Mouse (Mus musculus) thymus, adult 18-20 months (tissue): ENCODE measurements around the gene Trmt1.
"Not testable (repeated sequence)": the region's sequence is repeated elsewhere in the genome, so short reads cannot be mapped to it uniquely, and the experiment has no call there.

Source experiments
- DNase-seq, 2 experiments: peaks; one replicate each; pipeline ENCODE4 v3.0.0; 2022; ENCODE audit warnings: mixed read lengths in 2 of 2

Gene Trmt1

GRCm38 (mm10) chr8:84659936-84660818 is 25.9 kb upstream of the Trmt1 start:
- DNase-seq: peak; percentile 70 to 81

GRCm38 (mm10) chr8:84660819-84661457 is 25.2 kb upstream of the Trmt1 start:
- DNase-seq: peak in 1 of 2 experiments; percentile 45

GRCm38 (mm10) chr8:84661458-84661871 is 24.6 kb upstream of the Trmt1 start:
- peak; percentile 73 to 84 for DNase-seq

DNA sequence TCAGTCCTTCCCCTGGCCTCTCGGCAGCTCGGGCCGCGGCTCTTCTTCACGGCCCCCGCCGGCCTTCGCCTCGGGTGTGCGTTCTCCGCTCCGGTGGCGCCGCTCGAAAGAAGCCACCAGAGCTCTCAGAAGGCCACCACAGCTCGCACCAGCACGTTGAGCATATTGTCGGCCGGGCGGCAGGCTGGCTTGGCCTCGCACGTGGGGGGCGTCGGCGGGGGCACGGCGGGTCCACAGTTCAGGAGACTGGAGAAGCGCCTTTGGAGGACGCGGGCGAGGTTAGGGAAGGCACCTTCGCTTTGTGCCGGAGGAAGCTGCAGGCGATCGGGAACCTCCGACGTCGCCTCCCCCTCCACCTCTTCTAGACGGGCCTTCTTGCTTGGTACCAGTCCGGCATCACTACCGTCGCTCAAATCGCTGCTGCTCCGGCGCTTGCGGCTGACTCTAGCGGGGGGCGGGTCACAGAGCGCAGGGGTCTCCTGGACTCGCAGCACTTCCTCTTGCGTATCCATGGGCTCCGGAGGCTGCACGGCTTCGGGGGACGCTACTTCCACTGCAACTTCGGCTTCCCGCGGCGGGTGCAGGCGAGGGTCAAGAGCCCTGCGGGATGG is 24.0 kb upstream of the Trmt1 start:
- DNase-seq: peak; percentile 54 to 68

GRCm38 (mm10) chr8:84662581-84663065 is 23.5 kb upstream of the Trmt1 start, which contains the start of gene Ier2:
Gene Ier2, minus strand, starts transcription at chr8:84662852.
- DNase-seq: peak; percentile 83 to 90

GRCm38 (mm10) chr8:84663483-84664327 is 22.4 kb upstream of the Trmt1 start:
- DNase-seq: peak; percentile 89 to 94

DNA sequence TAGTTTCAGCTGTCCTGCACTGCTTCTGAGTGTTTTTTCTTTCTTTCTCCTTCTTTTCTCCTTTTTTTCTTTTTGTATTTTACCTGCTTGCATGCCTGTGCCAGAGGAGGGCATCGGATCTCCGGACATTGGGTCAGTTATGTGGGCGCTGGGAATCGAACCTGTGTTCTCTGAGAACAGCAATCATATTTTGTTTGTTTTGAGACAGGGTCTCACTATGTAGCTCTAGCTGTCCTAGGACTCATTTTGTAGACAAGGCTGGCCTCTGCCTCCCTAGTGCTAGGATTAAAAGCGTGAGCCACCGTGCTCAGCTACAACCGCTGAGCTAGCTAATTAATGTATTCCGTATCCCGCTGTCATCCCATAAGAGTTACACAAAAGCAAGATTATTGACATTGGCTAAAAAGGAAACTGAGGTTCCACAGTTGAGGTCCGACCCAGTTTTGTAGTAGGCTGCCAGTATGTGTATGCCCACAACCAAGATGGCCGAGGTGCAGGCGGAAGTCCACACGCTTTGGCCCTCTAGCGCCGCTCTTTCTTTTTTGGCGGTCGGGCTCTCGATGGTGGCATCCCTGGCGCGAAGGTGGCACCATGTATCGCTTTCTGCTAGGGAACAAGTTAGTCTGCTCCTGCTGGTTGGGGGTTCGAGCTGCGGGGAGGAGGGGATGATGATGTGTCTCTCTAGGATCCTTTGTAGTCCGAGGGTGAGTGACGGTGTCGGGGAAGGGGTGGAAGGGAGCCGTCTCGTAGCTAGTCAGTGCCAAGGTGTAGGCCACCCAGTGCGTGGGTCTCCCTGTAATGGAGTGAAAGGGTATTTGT is 21.3 kb upstream of the Trmt1 start:
- DNase-seq: peak; percentile 65 to 75

GRCm38 (mm10) chr8:84665385-84665893 is 20.7 kb upstream of the Trmt1 start:
- DNase-seq: no peak

GRCm38 (mm10) chr8:84668081-84668480 is 18.0 kb upstream of the Trmt1 start:
- DNase-seq: no peak

DNA sequence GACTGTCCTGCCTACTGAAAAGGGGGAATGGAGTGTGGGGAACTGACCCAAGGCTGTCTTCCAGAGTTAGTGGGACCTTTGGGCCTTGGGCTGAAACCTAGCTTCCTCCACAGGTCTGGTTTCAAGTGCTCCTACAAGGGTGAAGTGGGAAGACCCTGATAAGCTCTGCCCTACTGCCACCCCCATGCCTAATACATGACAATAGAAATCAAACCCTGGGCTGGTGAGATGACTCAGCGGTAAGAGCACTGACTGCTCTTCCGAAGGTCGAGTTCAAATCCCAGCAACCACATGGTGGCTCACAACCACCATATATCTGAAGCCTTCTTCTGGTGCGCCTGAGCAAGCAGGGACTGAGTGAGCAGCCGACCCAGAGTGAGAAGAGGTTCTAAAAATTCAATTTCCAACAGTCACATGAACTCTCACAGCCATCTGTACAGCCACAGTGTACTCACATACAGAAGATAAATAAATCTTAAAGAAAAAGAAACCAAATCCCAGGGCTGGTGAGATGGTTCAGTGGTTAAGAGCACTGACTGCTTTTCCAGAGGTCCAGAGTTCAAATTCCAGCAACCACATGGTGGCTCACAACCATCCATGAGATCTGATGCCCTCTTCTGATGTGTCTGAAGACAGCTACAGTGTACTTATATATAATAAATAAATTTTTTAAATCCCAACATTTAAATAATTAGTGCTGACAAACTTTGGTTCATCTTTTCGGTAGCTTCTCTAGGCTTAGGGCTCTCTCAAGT is 17.2 kb upstream of the Trmt1 start:
- no peak for DNase-seq

DNA sequence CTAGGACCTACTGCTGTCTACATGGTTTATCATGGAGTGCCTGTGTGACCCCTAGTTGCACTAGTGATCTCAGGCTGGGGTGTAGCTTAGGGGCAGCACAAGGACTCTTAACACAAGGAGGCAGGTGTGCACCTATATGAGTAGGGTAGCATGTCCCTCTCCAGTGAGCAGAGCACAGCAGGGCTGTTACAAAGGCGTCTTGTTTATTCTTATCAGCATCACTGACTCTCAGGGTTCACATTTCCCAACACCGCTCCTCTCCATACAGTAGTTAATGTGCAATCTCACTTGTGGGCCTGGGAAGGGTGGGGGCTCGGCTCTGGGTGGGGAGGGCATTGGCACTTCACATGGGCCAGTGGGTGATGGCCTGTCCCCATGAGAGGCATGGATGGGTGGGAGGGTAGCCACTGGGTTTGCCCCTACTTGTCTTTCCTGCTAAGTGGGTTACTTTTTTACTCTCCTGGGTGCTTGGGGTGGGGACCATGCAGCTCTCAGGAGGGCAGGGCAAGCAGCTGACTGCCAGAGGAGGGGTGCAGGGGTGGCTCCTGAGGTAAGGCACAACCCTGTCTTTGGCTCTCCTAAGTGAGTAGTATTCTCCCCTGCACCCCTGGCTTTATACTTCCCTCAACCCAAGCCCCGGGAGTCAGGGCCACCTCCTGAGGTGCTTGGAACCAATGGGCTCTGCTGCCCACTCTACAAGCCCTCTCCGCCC is 15.7 kb upstream of the Trmt1 start:
- DNase-seq: not testable (repeated sequence)

- DNase-seq: no peak
Observed at GRCm38 (mm10) chr8:84677305-84677704, 8.8 kb upstream of the Trmt1 start.

DNA sequence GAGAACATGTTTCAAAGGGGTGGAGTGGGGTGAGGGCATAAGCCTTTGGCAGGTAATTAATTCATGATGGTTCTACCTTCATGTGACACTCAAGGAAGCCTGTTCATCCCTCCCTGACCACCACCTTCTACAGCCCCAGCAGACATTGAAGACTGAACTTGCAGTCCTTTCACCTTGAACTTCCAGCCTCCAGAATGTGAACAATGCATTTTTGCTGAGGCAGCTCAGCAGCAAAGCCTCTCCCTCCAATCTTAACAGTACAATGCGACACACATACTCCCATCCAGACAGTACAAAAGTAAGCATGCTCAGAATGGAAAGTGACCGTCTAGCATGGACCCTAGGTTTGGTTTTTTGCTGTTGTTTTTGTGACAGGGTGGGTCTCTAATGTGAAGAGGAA is 4.6 kb upstream of the Trmt1 start:
- DNase-seq: no peak

DNA sequence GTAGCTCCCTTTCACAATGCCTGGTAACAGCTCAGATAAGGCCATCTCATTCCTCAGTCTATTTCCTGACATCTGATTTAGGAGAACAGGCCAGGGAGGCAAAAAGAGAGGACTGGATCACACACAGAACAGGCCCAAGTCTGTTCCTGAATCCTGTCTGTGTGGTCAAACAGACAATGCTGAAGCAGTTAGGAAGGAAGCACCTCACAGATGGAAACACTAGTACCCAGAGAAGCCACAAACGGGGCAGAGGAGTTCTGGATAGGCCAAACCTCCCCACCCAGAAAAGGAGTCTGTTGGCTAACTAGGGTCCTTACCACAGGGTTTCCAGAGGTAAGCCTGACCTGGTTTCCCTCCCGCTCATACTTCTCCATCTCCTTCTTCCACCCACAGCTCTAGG is 3.9 kb upstream of the Trmt1 start:
- no peak for DNase-seq

DNA sequence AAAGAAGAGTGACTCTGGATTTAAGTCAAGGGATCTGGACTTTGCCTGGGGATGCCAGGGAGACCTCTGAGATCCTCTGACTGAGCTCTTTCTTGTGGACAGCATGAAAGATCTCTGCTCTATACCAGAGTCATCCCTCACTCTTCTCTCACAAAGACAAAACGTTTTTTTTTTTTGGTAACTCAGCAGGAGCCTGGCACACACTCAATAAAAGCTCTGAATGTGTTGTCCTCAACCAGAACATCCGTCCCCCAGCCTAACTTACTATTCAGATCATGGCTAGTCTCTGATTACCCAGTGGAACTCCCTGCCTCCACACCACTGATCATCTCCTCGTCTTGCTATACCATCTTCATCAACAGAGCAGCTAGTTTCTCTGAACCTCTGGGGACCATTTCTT is 1.6 kb upstream of the Trmt1 start:
- no peak for DNase-seq

GRCm38 (mm10) chr8:84687003-84687704 is 1.0 kb downstream of the Trmt1 start:
- peak; percentile 19 to 29 for DNase-seq

DNA sequence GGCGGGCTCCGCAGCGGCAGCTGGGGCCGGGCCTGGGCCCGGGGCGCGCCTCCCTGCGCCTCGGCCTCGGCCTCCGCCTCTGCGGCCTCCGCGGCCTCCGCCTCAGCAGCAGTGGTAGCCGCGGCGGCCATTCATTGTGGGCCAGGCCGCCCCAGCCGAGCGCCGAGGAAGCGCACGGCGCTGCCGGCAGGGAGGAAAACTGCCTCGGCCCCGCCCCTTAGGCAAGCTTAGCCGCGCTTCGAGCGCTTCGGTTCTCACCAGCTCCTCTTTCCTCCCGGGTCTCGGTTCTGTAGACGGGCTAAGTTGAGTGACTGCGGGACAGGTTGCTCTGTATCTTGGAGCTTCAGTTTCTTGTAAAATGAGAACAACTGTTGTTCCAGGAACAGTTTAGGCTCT is 1.6 kb downstream of the Trmt1 start, which contains the start of gene Nacc1:
Gene Nacc1 (minus strand): TSS at position 158 of the 396 bp plus-strand sequence.
- DNase-seq: peak; percentile 76 to 77

- peak; percentile 65 to 81 for DNase-seq
Observed at GRCm38 (mm10) chr8:84689091-84689915, 3.2 kb downstream of the Trmt1 start.
